Mouse (Mus musculus) cortical plate, adult 2 months (tissue): ENCODE measurements at regions not wholly inside any gene's neighbourhood (a gene's known extent, or its start where the extent isn't known, plus 50 kb on each side); places are given as distances from the start of the nearest gene placed in this dataset.

Source experiments
- H3K27ac ChIP-seq: fragments of 200-500 bp; 2 replicates; pipeline ENCODE4 v1.5.1; 2012; ENCODE audit warnings: low read length, control low read depth, inconsistent platforms; ENCODE audit not compliant: insufficient read depth
- H3K4me1 ChIP-seq: fragments of 200-500 bp; 2 replicates; pipeline ENCODE4 v1.6.1; 2011; ENCODE audit warnings: low read length; ENCODE audit not compliant: control insufficient read depth, insufficient read depth
- H3K4me3 ChIP-seq: fragments of 200-500 bp; 2 replicates; pipeline ENCODE4 v1.5.1; 2011; ENCODE audit warnings: mild to moderate bottlenecking, low read length, control low read depth; ENCODE audit not compliant: insufficient read depth
- CTCF ChIP-seq: fragments of 200-500 bp; IDR thresholded peaks from 2 replicates; pipeline ENCODE4 v1.5.1; 2011; ENCODE audit warnings: mild to moderate bottlenecking, control low read depth, low read length; ENCODE audit not compliant: insufficient read depth; ENCODE audit errors: extremely low read depth
- POLR2A ChIP-seq: fragments of 200-500 bp; IDR thresholded peaks from 2 replicates; pipeline ENCODE4 v1.6.1; 2011; ENCODE audit warnings: mild to moderate bottlenecking, low read length, control low read depth; ENCODE audit not compliant: insufficient read depth; ENCODE audit errors: extremely low read depth

DNA sequence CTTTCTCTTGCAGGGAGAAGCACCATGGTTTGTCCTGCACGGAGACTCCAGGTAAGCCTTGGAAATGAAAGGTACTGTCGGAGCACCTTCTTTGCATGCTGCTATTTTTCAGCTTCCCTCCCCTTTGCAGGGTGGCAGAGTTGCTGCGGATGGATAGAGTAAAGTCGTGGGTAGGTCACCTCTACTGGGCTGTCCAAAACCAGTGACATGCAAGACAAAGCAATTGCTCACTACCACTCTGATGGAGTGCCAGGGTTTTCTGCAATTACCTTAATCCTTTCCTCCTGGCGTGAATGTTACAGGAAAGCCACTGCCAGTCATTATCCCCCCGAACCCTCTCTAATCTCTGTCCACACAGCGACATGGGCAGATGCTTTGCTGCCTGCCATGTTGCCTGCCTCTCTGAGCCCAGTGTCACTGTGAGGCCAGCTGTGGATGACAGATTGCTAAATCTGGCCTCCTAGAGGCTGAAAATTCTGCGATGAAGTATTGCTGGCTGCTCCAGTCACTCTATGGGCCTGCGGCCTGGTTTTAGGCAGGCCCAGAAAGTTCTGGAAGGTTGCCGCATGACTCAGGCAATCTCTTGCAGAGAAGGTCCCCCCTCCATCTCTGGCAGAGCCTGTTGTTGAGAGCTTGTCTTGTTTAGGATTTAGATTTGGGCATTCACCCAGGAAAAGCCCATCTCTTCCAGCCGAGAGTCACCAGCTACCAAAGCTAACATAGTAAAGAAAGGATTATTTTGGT is 54.1 kb upstream of the Sod3 start:
- TF ChIP-seq CTCF (no peak), POLR2A (no peak)
- Histone ChIP-seq H3K4me1 (no peaks in the 10 kb centered on the region), H3K4me3 (no peak overlapping the region), H3K27ac (no peak overlapping the region)

DNA sequence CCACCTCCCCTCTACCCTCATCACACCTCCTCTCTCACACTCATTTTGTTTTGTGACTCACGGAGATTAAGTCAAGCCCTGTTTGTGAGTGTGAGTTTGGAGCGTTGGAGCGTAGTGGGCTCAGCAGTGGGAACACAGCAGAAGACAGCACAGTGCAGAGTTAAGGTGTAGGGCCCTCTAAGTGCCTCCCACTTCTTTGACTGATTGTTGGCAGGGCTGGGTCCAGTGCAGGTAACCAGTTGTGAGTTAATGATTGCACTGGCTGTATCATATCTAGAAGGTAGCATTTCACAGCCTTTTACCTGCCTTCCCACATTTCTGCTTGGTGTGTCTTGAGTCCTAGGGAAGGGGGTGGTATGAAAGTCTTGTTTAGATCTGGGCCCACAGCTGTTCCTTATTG is 67.3 kb upstream of the Sod3 start:
- no peak overlapping the region for H3K27ac ChIP-seq

DNA sequence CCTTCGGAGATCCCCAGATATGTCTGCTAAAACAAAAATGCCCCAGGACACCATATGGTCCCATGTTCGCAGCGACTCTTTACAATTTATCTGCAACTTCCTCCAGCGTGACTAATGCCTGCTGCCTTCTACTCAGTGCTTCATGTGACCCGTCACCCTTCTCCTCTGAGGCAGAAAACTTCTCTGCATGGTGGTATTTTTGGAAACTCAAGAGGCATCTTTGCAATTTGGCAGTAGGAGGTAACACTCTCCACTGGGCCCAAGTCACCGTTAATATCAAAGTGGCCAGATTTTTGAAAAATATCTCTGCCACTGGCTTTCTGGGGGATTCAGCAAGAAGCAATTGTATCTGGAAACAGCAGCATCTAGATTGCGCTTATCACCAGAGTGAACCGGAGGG is 69.1 kb upstream of the Sod3 start:
- no peak for TF ChIP-seq POLR2A
- TF ChIP-seq CTCF, result no peak
- no peaks in the 10 kb centered on the region for H3K4me1 ChIP-seq
- H3K4me3 ChIP-seq, result no peak overlapping the region
- H3K27ac ChIP-seq, result no peak overlapping the region

More for the DNA sequence above, 67.3 kb upstream of the Sod3 start:
- no peaks in the 10 kb centered on the region for H3K4me1 ChIP-seq
- H3K4me3 ChIP-seq, result no peak overlapping the region
- TF ChIP-seq POLR2A (no peak), CTCF (no peak)

DNA sequence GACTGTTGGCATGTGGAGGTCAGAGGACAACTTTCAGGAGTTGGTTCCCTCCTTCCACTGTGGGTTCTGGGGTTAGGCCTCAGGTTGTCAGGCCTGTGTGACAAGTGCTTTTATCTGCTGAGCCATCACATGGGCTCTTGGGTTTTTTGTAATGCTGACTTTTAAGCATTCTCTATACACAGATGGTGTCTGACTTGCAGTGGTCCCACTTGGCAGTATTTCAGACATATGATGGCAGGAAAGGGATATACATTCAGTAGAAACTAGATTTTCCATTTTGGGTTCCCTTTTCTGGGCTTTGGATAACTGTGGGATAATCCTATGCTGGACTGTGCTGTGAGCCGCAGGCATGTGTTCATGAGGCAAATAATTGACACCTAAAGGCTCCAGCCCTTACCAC is 75.3 kb upstream of the Sod3 start:
- TF ChIP-seq CTCF (no peak), POLR2A (no peak)
- no peak overlapping the region for H3K27ac ChIP-seq
- H3K4me3 ChIP-seq, result no peak overlapping the region
- H3K4me1 ChIP-seq, result no peaks in the 10 kb centered on the region

DNA sequence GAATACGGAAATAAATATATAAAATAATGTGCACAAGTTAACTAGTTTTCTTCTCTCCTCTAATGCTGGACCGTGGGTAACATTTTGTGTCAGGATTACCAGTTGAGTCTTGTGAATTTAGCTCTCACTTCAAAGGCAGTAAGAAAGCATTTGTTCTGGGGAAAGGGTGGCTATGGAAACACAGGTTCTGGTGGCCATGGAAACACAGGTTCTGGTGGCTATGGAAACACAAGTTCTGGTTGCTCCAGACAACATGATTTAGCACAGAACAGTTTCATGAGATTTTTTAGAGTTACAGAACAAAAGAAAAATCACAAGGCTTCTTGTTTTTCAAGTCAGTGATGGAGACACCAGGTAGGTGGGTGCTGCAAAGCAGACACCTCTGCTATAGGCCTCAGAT is 82.7 kb upstream of the Sod3 start:
- no peak for TF ChIP-seq POLR2A
- no peak for TF ChIP-seq CTCF
- peaks cover 1% of the 10 kb centered on the region; the same call in 1 of the 2 replicates for H3K4me1 ChIP-seq
- no peak overlapping the region for H3K27ac ChIP-seq
- no peak overlapping the region for H3K4me3 ChIP-seq

- no peak overlapping the region for H3K4me3 ChIP-seq
- H3K4me1 ChIP-seq, result peaks cover 1% of the 10 kb centered on the region; the same call in 1 of the 2 replicates
- TF ChIP-seq POLR2A (no peak), CTCF (no peak)
Measured at GRCm38 (mm10) chr5:52278111-52278510, 85.5 kb upstream of the Sod3 start.

DNA sequence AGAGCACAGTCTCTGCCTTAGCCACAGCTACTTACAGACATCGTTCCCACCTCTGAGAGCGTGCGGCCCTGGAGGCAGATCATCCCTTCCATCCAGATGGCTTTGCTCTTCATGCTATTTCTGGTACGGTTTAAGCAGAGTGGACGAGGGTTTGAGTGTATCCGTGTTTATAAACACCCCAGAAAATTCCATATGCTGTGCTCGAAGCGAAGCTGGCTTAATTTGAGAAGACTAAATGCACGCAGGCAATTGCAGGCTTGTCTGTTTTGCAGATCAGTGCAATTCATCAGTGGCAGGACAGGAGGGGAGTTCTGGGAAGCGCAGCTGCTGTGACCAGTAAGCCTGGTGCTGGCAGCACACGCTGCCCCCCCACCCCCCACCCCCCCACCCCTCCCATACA is 72.9 kb upstream of the Dhx15 start:
- Histone ChIP-seq H3K4me1 (no peaks in the 10 kb centered on the region), H3K4me3 (no peak overlapping the region), H3K27ac (no peak overlapping the region)
- TF ChIP-seq CTCF, result no peak
- no peak for TF ChIP-seq POLR2A

More at GRCm38 (mm10) chr5:52278111-52278510, 85.5 kb upstream of the Sod3 start:
- no peak overlapping the region for H3K27ac ChIP-seq

DNA sequence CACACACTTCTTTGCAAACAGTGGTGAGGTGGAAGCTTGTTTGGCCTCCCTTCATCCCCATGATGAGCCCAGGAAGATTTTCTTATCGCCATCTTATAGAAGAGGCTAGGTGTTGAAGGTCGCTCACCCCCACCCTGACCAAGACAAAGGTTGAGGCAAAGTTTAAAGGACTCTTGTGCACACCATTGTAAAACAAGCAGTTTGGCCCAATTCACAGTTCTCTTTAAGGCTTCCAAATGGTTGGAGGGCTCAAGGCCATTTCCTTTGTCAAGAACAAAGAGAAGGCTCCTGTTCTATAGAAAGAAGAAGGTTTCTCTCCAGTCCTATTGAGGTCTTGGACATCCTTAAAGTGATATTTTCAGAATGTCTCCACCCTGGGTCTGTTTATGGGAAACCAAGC is 67.8 kb upstream of the Dhx15 start:
- H3K4me1 ChIP-seq, result no peaks in the 10 kb centered on the region

DNA sequence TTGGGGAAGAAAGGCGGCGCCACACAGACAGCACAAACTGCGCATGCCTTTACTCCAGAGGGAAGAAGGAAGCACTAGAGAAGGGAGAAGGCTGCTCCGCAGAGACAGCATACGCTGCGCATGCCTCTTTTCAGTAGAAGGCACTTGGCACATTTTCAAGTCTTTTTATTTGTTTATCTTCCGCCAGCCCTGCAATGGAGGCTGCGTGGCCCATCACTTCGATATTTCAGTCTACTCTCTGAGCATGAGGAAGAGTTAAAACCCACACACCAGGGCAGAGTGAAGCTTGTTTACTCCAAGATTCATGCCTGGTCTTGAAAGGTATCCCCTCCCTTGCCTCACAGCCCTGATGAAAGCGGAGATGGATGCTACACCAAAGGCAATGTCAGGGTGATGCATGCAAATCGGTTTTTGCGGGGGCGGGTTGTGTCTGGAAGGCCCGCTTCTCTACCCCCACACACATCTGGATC is 64.3 kb upstream of the Dhx15 start:
- TF ChIP-seq POLR2A, result 0 out of 2 replicates have a peak, but pooled peaks have one; percentile 27
- no peak for TF ChIP-seq CTCF
- no peaks in the 10 kb centered on the region for H3K4me1 ChIP-seq

More for the DNA sequence above, 67.8 kb upstream of the Dhx15 start:
- no peak overlapping the region for H3K4me3 ChIP-seq
- TF ChIP-seq CTCF (no peak), POLR2A (no peak)
- H3K27ac ChIP-seq, result no peak overlapping the region

GRCm38 (mm10) chr5:52249804-52250203 is 59.5 kb upstream of the Dhx15 start:
- H3K4me3 ChIP-seq, result no peak overlapping the region
- no peak for TF ChIP-seq POLR2A
- no peak for TF ChIP-seq CTCF
- H3K4me1 ChIP-seq, result no peaks in the 10 kb centered on the region
- H3K27ac ChIP-seq, result no peak overlapping the region

More for the DNA sequence above, 64.3 kb upstream of the Dhx15 start:
- Histone ChIP-seq H3K4me3 (no peak overlapping the region), H3K27ac (no peak overlapping the region)

DNA sequence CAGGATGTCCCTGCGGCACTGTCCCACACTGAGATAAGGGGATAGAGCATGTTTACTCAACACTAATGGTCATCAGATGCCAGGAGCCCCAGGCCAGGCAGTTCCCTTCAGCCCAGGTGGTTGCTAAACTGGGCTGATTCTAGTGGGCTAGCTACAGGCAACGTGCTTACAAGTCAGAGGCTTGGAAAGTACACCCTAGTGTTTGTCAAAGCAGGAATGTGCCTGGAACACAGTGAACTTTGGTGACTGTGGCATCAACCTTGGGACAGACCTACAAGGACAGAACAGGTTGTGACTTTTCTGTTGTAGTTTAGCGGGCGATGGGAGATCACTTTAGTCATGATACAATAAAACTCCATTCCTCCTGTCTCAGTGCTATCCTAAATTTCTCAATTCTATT is 53.6 kb upstream of the Dhx15 start:
- H3K4me3 ChIP-seq, result no peak overlapping the region
- no peaks in the 10 kb centered on the region for H3K4me1 ChIP-seq
- TF ChIP-seq CTCF, result no peak
- no peak for TF ChIP-seq POLR2A
- no peak overlapping the region for H3K27ac ChIP-seq
